Mouse (Mus musculus): ENCODE results near the gene Capn11.

The Capn11 gene

GRCm38 (mm10) chr17:45659225-45659624 lies at the start of gene Capn11:
Gene Capn11, minus strand, starts transcription at chr17:45659325.
- no peak for DNase-seq (ENCODE audit: low read depth, low spot score)

GRCm38 (mm10) chr17:45708179-45708578 lies 49.1 kb upstream of the Capn11 start:
- no peak for DNase-seq (ENCODE audit: low read depth, low spot score)

GRCm38 (mm10) chr17:45707376-45707775 lies 48.3 kb upstream of the Capn11 start:
- DNase-seq (ENCODE audit: low read depth, low spot score) = peak; percentile 47

- DNase-seq (ENCODE audit: low read depth, low spot score) = no peak
These were observed 47.7 kb upstream of the Capn11 start for GRCm38 (mm10) chr17:45706796-45707195.

- no peak for DNase-seq (ENCODE audit: low read depth, low spot score)
These were observed 44.1 kb upstream of the Capn11 start for GRCm38 (mm10) chr17:45703187-45703586.

GRCm38 (mm10) chr17:45702254-45702653 lies 43.1 kb upstream of the Capn11 start:
- DNase-seq (ENCODE audit: low read depth, low spot score) = no peak

- DNase-seq (ENCODE audit: low read depth, low spot score) = no peak
These were observed 42.1 kb upstream of the Capn11 start for GRCm38 (mm10) chr17:45701236-45701591.

- DNase-seq (ENCODE audit: low read depth, low spot score) = no peak
These were observed 41.5 kb upstream of the Capn11 start for GRCm38 (mm10) chr17:45700496-45701235.

GRCm38 (mm10) chr17:45699039-45699740 lies 40.1 kb upstream of the Capn11 start:
- no peak for DNase-seq (ENCODE audit: low read depth, low spot score)

- no peak for DNase-seq (ENCODE audit: low read depth, low spot score)
These were observed 39.2 kb upstream of the Capn11 start for GRCm38 (mm10) chr17:45698368-45698767.

- no peak for DNase-seq (ENCODE audit: low read depth, low spot score)
These were observed 37.9 kb upstream of the Capn11 start for GRCm38 (mm10) chr17:45696981-45697380.

- DNase-seq (ENCODE audit: low read depth, low spot score) = peak; percentile 47
These were observed 36.3 kb upstream of the Capn11 start for GRCm38 (mm10) chr17:45695227-45696120.

- no peak for DNase-seq (ENCODE audit: low read depth, low spot score)
These were observed 34.9 kb upstream of the Capn11 start for GRCm38 (mm10) chr17:45693812-45694565.

GRCm38 (mm10) chr17:45692159-45692558 lies 33.0 kb upstream of the Capn11 start:
- no peak for DNase-seq (ENCODE audit: low read depth, low spot score)

- DNase-seq (ENCODE audit: low read depth, low spot score) = no peak
These were observed 30.9 kb upstream of the Capn11 start for GRCm38 (mm10) chr17:45690044-45690443.

GRCm38 (mm10) chr17:45689120-45689519 lies 30.0 kb upstream of the Capn11 start:
- DNase-seq (ENCODE audit: low read depth, low spot score) = no peak

GRCm38 (mm10) chr17:45686716-45687115 lies 27.6 kb upstream of the Capn11 start, which contains the start of gene Tmem63b:
Gene Tmem63b, minus strand, starts transcription at chr17:45686905.
- DNase-seq (ENCODE audit: low read depth, low spot score) = peak; percentile 46

GRCm38 (mm10) chr17:45686093-45686619 lies 27.0 kb upstream of the Capn11 start, which contains the start of gene Mrpl14:
Gene Mrpl14, plus strand, starts transcription at chr17:45686322.
- peak; percentile 93 for DNase-seq (ENCODE audit: low read depth, low spot score)

GRCm38 (mm10) chr17:45685171-45686092 lies 26.3 kb upstream of the Capn11 start:
- peak; percentile 56 for DNase-seq (ENCODE audit: low read depth, low spot score)

GRCm38 (mm10) chr17:45684667-45685131 lies 25.6 kb upstream of the Capn11 start:
- no peak for DNase-seq (ENCODE audit: low read depth, low spot score)

Measured in ES-CJ7 (cell line).